Mouse (Mus musculus) heart, postnatal 0 days (tissue): ENCODE measurements around the gene Rapgef1.

Experiments
- CTCF ChIP-seq: IDR thresholded peaks from 2 replicates; pipeline ENCODE4 v1.5.1; 2016; ENCODE audit warnings: antibody characterized with exemption, control low read depth, low read depth
- EP300 ChIP-seq: IDR thresholded peaks from 2 replicates; pipeline ENCODE4 v1.6.1; 2016; ENCODE audit warnings: antibody characterized with exemption, low read depth

- TF ChIP-seq EP300 = no peak
- TF ChIP-seq CTCF = no peak
These were observed 119.8 kb downstream of the Rapgef1 start for GRCm38 (mm10) chr2:29739368-29739767.
